Mouse (Mus musculus) kidney, adult 9 months (tissue): Measurements from ENCODE around the gene Bpifa5.
A peak's percentile ranks its signal among the peaks of the same experiment; 100 is the strongest.
"Not testable (repeated sequence)": the region's sequence is repeated elsewhere in the genome, so short reads cannot be mapped to it uniquely, and the experiment has no call there.

Experiments
- DNase-seq: peaks from one replicate; pipeline ENCODE4 v3.0.0; 2022

Gene Bpifa5

GRCm38 (mm10) chr2:154162307-154162706 lies at the start of gene Bpifa5:
Bpifa5 (plus strand) TSS chr2:154162607.
- DNase-seq, result no peak

GRCm38 (mm10) chr2:154117381-154117780 lies 45.0 kb upstream of the Bpifa5 start:
- DNase-seq, result no peak

- DNase-seq, result no peak
Observed at GRCm38 (mm10) chr2:154130120-154130519, 32.3 kb upstream of the Bpifa5 start, which contains the start of gene Bpifa3. Bpifa3 (plus strand) TSS chr2:154130336.

- no peak for DNase-seq
Observed at GRCm38 (mm10) chr2:154142580-154142979, 19.8 kb upstream of the Bpifa5 start, which contains the start of gene Bpifa1. Bpifa1 (plus strand) TSS chr2:154142880.

- no peak for DNase-seq
Observed at GRCm38 (mm10) chr2:154143735-154144134, 18.7 kb upstream of the Bpifa5 start.

GRCm38 (mm10) chr2:154147496-154147895 lies 14.9 kb upstream of the Bpifa5 start:
- DNase-seq, result no peak

GRCm38 (mm10) chr2:154158433-154158832 lies 4.0 kb upstream of the Bpifa5 start:
- peak; percentile 12 for DNase-seq

GRCm38 (mm10) chr2:154163306-154163705 lies 899 bp downstream of the Bpifa5 start:
- no peak for DNase-seq

GRCm38 (mm10) chr2:154169172-154169571 lies 6.8 kb downstream of the Bpifa5 start:
- DNase-seq, result peak; percentile 66

- DNase-seq, result no peak
Observed at GRCm38 (mm10) chr2:154171621-154172020, 9.2 kb downstream of the Bpifa5 start.

- peak; percentile 31 for DNase-seq
Observed at GRCm38 (mm10) chr2:154173313-154173712, 10.9 kb downstream of the Bpifa5 start.

- DNase-seq, result not testable (repeated sequence)
Observed at GRCm38 (mm10) chr2:154181900-154182299, 19.5 kb downstream of the Bpifa5 start.

GRCm38 (mm10) chr2:154183061-154183460 lies 20.7 kb downstream of the Bpifa5 start:
- DNase-seq, result not testable (repeated sequence)

GRCm38 (mm10) chr2:154185319-154185718 lies 22.9 kb downstream of the Bpifa5 start:
- DNase-seq, result no peak

- no peak for DNase-seq
Observed at GRCm38 (mm10) chr2:154185748-154186147, 23.3 kb downstream of the Bpifa5 start.

- DNase-seq, result peak; percentile 11
Observed at GRCm38 (mm10) chr2:154187468-154187867, 25.1 kb downstream of the Bpifa5 start.

- DNase-seq, result no peak
Observed at GRCm38 (mm10) chr2:154189877-154190434, 27.5 kb downstream of the Bpifa5 start.

- no peak for DNase-seq
Observed at GRCm38 (mm10) chr2:154190546-154191258, 28.3 kb downstream of the Bpifa5 start, which contains the start of gene Bpifb1. Bpifb1 (plus strand) TSS chr2:154190818.

- no peak for DNase-seq
Observed at GRCm38 (mm10) chr2:154192141-154192540, 29.7 kb downstream of the Bpifa5 start.

GRCm38 (mm10) chr2:154193071-154193470 lies 30.7 kb downstream of the Bpifa5 start:
- no peak for DNase-seq

- DNase-seq, result no peak
Observed at GRCm38 (mm10) chr2:154193994-154194504, 31.6 kb downstream of the Bpifa5 start.

- DNase-seq, result no peak
Observed at GRCm38 (mm10) chr2:154197036-154197435, 34.6 kb downstream of the Bpifa5 start.

GRCm38 (mm10) chr2:154204630-154205029 lies 42.2 kb downstream of the Bpifa5 start:
- DNase-seq, result no peak

- peak; percentile 21 for DNase-seq
Observed at GRCm38 (mm10) chr2:154206908-154207307, 44.5 kb downstream of the Bpifa5 start.
